8 mouse cellular contexts compared by ENCODE assay signal in the genomic region with DNA sequence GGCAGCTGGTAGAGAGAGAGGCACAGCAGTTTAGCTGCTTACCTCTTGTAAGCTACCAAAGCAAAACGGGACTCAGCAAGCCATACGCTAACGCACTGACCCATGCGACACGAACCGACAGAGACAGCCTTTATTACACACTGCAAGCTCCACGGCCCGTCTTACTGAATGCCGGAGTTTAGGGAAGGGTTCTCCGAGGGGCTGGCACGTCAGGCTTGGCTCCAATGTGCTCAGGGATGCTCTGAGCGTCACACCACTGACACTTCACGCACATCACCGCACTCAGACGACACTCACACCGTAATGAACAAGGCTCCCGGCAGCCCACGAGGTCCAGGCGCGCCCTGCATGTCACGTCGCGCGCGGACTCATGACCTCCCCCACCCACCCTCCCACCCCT. TPM values are rescaled to one million over a fixed set of nuclear protein-coding genes. Genes with fewer than 3 reads are reported as not detected.
DNase-seq lines count a peak whose midpoint lies in the region; ATAC-seq and TF ChIP-seq lines count a peak whose summit lies in the region.

No protein-coding gene starts in this region.

- peak overlapping the region; percentile 91 for H3K27ac ChIP-seq in gastrocnemius, adult 2 months
- peak overlapping the region; percentile 67; the same call in 1 of the 2 replicates for H3K27ac ChIP-seq in testis, adult 2 months (ENCODE audit: control insufficient read depth, insufficient read depth, low read depth, low read length)
- 0 out of 2 replicates have a peak overlapping the region, but pooled peaks have one; percentile 22 for H3K27ac ChIP-seq in hindbrain, embryonic 14.5 days
- no peak overlapping the region for H3K27ac ChIP-seq in midbrain, embryonic 13.5 days

- intact Hi-C loops in gastrocnemius, adult 2 months (cut with DNase I): loop anchor here (2.0 kb wide), 1 partner anchor 104 kb away; no protein-coding TSS in a partner anchor

- TF ChIP-seq CTCF in gastrocnemius, adult 2 months (IDR thresholded peaks at IDR 0.05): no peak
- TF ChIP-seq CTCF in testis, adult 2 months (IDR thresholded peaks at IDR 0.05; ENCODE audit: control insufficient read depth, insufficient read depth, insufficient replicate concordance, low read depth, low read length): no peak

- no peaks in the 10 kb centered on the region for H3K27me3 ChIP-seq in testis, adult 2 months (ENCODE audit: control insufficient read depth, insufficient read depth, low read length)
- no peaks in the 10 kb centered on the region for H3K27me3 ChIP-seq in hindbrain, embryonic 14.5 days (ENCODE audit: control insufficient read depth, insufficient read depth, low read length)
- H3K27me3 ChIP-seq in midbrain, embryonic 13.5 days: no peaks in the 10 kb centered on the region

- H3K4me1 ChIP-seq in testis, adult 2 months (ENCODE audit: control insufficient read depth, insufficient read depth, low read length): peaks cover 8% of the 10 kb centered on the region
- peaks cover 18% of the 10 kb centered on the region for H3K4me1 ChIP-seq in hindbrain, embryonic 14.5 days (replicated peaks; ENCODE audit: control insufficient read depth, insufficient read depth, low read length)
- peaks cover 23% of the 10 kb centered on the region for H3K4me1 ChIP-seq in midbrain, embryonic 13.5 days (replicated peaks)

- WGBS in hindbrain, embryonic 14.5 days: 0% methylated on average over 25 of the region's 25 CpGs
- WGBS in midbrain, embryonic 13.5 days: under 1% methylated on average over 25 of the region's 25 CpGs

- peak; percentile 53 for ATAC-seq in hindbrain, embryonic 14.5 days (ENCODE audit: low FRiP score)
- ATAC-seq in midbrain, embryonic 13.5 days: no peak; the same call in 1 of the 2 replicates

- H3K4me2 ChIP-seq in hindbrain, embryonic 14.5 days (replicated peaks): peak overlapping the region; percentile 96
- H3K4me2 ChIP-seq in midbrain, embryonic 13.5 days (replicated peaks): peak overlapping the region; percentile 89

- no peaks in the 10 kb centered on the region for H3K9me3 ChIP-seq in hindbrain, embryonic 14.5 days (ENCODE audit: control insufficient read depth, low read length)
- no peaks in the 10 kb centered on the region for H3K9me3 ChIP-seq in midbrain, embryonic 13.5 days

- peak overlapping the region; percentile 74 for H3K9ac ChIP-seq in hindbrain, embryonic 14.5 days
- H3K9ac ChIP-seq in midbrain, embryonic 13.5 days (replicated peaks): peak overlapping the region; percentile 87

- no peaks in the 10 kb centered on the region for H3K36me3 ChIP-seq in testis, adult 2 months (ENCODE audit: control insufficient read depth, insufficient read depth, low read length)
- peaks cover 5% of the 10 kb centered on the region; the same call in 1 of the 2 replicates for H3K36me3 ChIP-seq in hindbrain, embryonic 14.5 days (replicated peaks; ENCODE audit: control insufficient read depth, insufficient read depth)
- H3K36me3 ChIP-seq in midbrain, embryonic 13.5 days: peaks cover 4% of the 10 kb centered on the region

- no peak for DNase-seq in gastrocnemius, adult 2 months
- DNase-seq in gastrocnemius, postnatal 25 days: no peak
- DNase-seq in testis, postnatal 10 days (ENCODE audit: low spot score): no peak
- DNase-seq in hindbrain, embryonic 14.5 days (ENCODE audit: low spot score): no peak
- no peak for DNase-seq in ovary, postnatal 14 days (ENCODE audit: low spot score)
- no peak for DNase-seq in ovary, postnatal 36 days (ENCODE audit: low spot score)

- no peak for TF ChIP-seq POLR2A in testis, adult 2 months (IDR thresholded peaks at IDR 0.05; ENCODE audit: control insufficient read depth, low read depth, low read length)

- H3K4me3 ChIP-seq in gastrocnemius, adult 2 months: peak overlapping the region; percentile 90
- H3K4me3 ChIP-seq in testis, adult 2 months (ENCODE audit: control insufficient read depth, low read depth, low read length): peak overlapping the region; percentile 97
- peak overlapping the region; percentile 79 for H3K4me3 ChIP-seq in hindbrain, embryonic 14.5 days (replicated peaks; ENCODE audit: low read length)
- peak overlapping the region; percentile 79 for H3K4me3 ChIP-seq in midbrain, embryonic 13.5 days (replicated peaks)

RNA-seq across cellular contexts. Expression of gene Cinp, which starts 0.3 kb away (rescaled TPM):
- 10 to 100 TPM; 21.8 to 24.8 TPM for total RNA-seq in gastrocnemius, adult 2 months (2021)
- total RNA-seq in gastrocnemius, postnatal 25 days (2021): 10 to 100 TPM; 28.4 to 29.1 TPM
- 13.4 and 13.6 TPM in 2 replicates for polyA plus RNA-seq in testis, adult 2 months (2012; rRNA removed)
- 86.2 and 88.0 TPM in 2 replicates for polyA plus RNA-seq in hindbrain, embryonic 14.5 days (2014; fragmentation: Nextera tagmentation; extraction: Ambion mirVana)
- polyA plus RNA-seq in midbrain, embryonic 13.5 days (2015; fragmentation: Nextera tagmentation; extraction: Ambion mirVana): 64.7 and 67.4 TPM in 2 replicates

RNA-seq across cellular contexts. Expression of gene Tecpr2, which starts 0.5 kb away (rescaled TPM):
- 1 to 10 TPM; 2.4 TPM for total RNA-seq in gastrocnemius, adult 2 months (2021)
- total RNA-seq in gastrocnemius, postnatal 25 days (2021): 1 to 10 TPM; 1.9 to 3.1 TPM
- polyA plus RNA-seq in testis, adult 2 months (2012; rRNA removed): 7.1 and 7.4 TPM in 2 replicates
- 6.6 and 7.0 TPM in 2 replicates for polyA plus RNA-seq in hindbrain, embryonic 14.5 days (2014; fragmentation: Nextera tagmentation; extraction: Ambion mirVana)
- polyA plus RNA-seq in midbrain, embryonic 13.5 days (2015; fragmentation: Nextera tagmentation; extraction: Ambion mirVana): 6.2 and 6.8 TPM in 2 replicates

RNA-seq across cellular contexts. Expression of gene Zfp839, which starts 38.6 kb away (rescaled TPM):
- 1 to 10 TPM; 7.0 to 7.7 TPM for total RNA-seq in gastrocnemius, adult 2 months (2021)
- total RNA-seq in gastrocnemius, postnatal 25 days (2021): 1 to 10 TPM; 5.0 to 5.4 TPM
- polyA plus RNA-seq in testis, adult 2 months (2012; rRNA removed): 5.3 and 6.1 TPM in 2 replicates
- 2.8 and 3.8 TPM in 2 replicates for polyA plus RNA-seq in hindbrain, embryonic 14.5 days (2014; fragmentation: Nextera tagmentation; extraction: Ambion mirVana)
- 3.9 and 4.3 TPM in 2 replicates for polyA plus RNA-seq in midbrain, embryonic 13.5 days (2015; fragmentation: Nextera tagmentation; extraction: Ambion mirVana)

RNA-seq across cellular contexts. Expression of gene Mok, which starts 47.9 kb away (rescaled TPM):
- under 1 TPM; 0.20 to 0.22 TPM for total RNA-seq in gastrocnemius, adult 2 months (2021)
- not detected for total RNA-seq in gastrocnemius, postnatal 25 days (2021)
- 96.9 and 102 TPM in 2 replicates for polyA plus RNA-seq in testis, adult 2 months (2012; rRNA removed)
- polyA plus RNA-seq in hindbrain, embryonic 14.5 days (2014; fragmentation: Nextera tagmentation; extraction: Ambion mirVana): 14.3 and 17.5 TPM in 2 replicates
- polyA plus RNA-seq in midbrain, embryonic 13.5 days (2015; fragmentation: Nextera tagmentation; extraction: Ambion mirVana): 12.1 and 12.2 TPM in 2 replicates
